Mouse (Mus musculus) cerebellum, adult 2 months (tissue): ENCODE results near the gene Zpld1.

Experiments used
- CTCF ChIP-seq: fragments of 200-500 bp; IDR thresholded peaks from 2 replicates; pipeline ENCODE4 v1.5.1; 2011; ENCODE audit warnings: low read depth, mild to moderate bottlenecking, control low read depth, low read length, moderate library complexity, borderline replicate concordance; ENCODE audit not compliant: insufficient read depth
- POLR2A ChIP-seq: fragments of 200-500 bp; IDR thresholded peaks from 2 replicates; pipeline ENCODE4 v1.6.1; 2011; ENCODE audit warnings: low read length, control low read depth, borderline replicate concordance; ENCODE audit not compliant: insufficient read depth

- TF ChIP-seq CTCF (no peak), POLR2A (no peak)
Observed at GRCm38 (mm10) chr16:55282696-55283095, 15.1 kb downstream of the Zpld1 start.
